Mouse (Mus musculus) heart, embryonic 11.5 days (tissue): ENCODE measurements around the gene Sema4b. TPM values are rescaled to one million over a fixed set of nuclear protein-coding genes. Genes with fewer than 3 reads are reported as not detected.

Experiments used
- ATAC-seq: fragments of 200-750 bp; cut with Nextera tagmentation; replicated peaks from 2 replicates; pipeline ENCODE4 v1.8.0; 2017; ENCODE audit warnings: moderate library complexity; ENCODE audit not compliant: insufficient number of reproducible peaks, low FRiP score, low TSS enrichment
- H3K27ac ChIP-seq: fragments of 300-500 bp; sonication (generic); 2 replicates; pipeline ENCODE4 v1.5.1; 2014; ENCODE audit warnings: mild to moderate bottlenecking, low read depth, low read length
- H3K27me3 ChIP-seq: fragments of 300-500 bp; sonication (generic); 2 replicates; pipeline ENCODE4 v1.6.1; 2014; ENCODE audit warnings: mild to moderate bottlenecking, low read length, mixed read lengths; ENCODE audit not compliant: control insufficient read depth, insufficient read depth
- H3K36me3 ChIP-seq: fragments of 300-500 bp; sonication (generic); 2 replicates; pipeline ENCODE4 v1.6.1; 2014; ENCODE audit warnings: mild to moderate bottlenecking, low read length, moderate library complexity, mixed read lengths; ENCODE audit not compliant: control insufficient read depth, insufficient read depth
- H3K4me1 ChIP-seq: fragments of 300-500 bp; sonication (generic); 2 replicates; pipeline ENCODE4 v1.6.1; 2014; ENCODE audit warnings: low read length; ENCODE audit not compliant: control insufficient read depth, insufficient read depth
- H3K4me2 ChIP-seq: fragments of 300-500 bp; sonication (generic); 2 replicates; pipeline ENCODE4 v1.6.1; 2014; ENCODE audit warnings: mild to moderate bottlenecking, moderate library complexity
- H3K4me3 ChIP-seq: fragments of 300-500 bp; sonication (generic); 2 replicates; pipeline ENCODE4 v1.5.1; 2014; ENCODE audit warnings: low read depth, low read length
- H3K9ac ChIP-seq: fragments of 300-500 bp; sonication (generic); 2 replicates; pipeline ENCODE4 v1.6.1; 2014; ENCODE audit warnings: mild to moderate bottlenecking, low read depth, low read length, moderate library complexity
- H3K9me3 ChIP-seq: fragments of 300-500 bp; sonication (generic); replicated peaks from 2 replicates; pipeline ENCODE4 v1.6.1; 2016; ENCODE audit warnings: low read length; ENCODE audit not compliant: control insufficient read depth
- WGBS: fragments of 180-500 bp; shearing (Covaris S2); extraction: QIAGEN DNeasy Blood & Tissue Kit; methylation state at CpG from one replicate; pipeline ENCODE4 v1.1.7; 2014; ENCODE audit not compliant: insufficient replicate concordance; 5-methylcytosine and 5-hydroxymethylcytosine counted together
- polyA plus RNA-seq: library from polyadenylated mRNA; unstranded; fragments of >200 nt; fragmentation: Nextera tagmentation; extraction: Ambion mirVana; gene quantifications from 2 replicates; pipeline ENCODE4 v1.2.1, GENCODE M21; 2014

The Sema4b gene
- polyA plus RNA-seq, 1 experiment from 2014 or later: 8.5 TPM

- Histone ChIP-seq H3K27me3 (no peaks in the 10 kb centered on the region), H3K4me3 (no peak overlapping the region), H3K36me3 (no peaks in the 10 kb centered on the region), H3K9me3 (no peaks in the 10 kb centered on the region), H3K4me2 (no peak overlapping the region), H3K9ac (no peak overlapping the region), H3K4me1 (0 out of 2 replicates have a peak, but pooled peaks cover 5% of the 10 kb centered on the region), H3K27ac (no peak overlapping the region)
- WGBS: 87% methylated on average over 8 of the region's 8 CpGs
- no peak for ATAC-seq
Observed at GRCm38 (mm10) chr7:80152756-80153155, 33.9 kb upstream of the Sema4b start.

DNA sequence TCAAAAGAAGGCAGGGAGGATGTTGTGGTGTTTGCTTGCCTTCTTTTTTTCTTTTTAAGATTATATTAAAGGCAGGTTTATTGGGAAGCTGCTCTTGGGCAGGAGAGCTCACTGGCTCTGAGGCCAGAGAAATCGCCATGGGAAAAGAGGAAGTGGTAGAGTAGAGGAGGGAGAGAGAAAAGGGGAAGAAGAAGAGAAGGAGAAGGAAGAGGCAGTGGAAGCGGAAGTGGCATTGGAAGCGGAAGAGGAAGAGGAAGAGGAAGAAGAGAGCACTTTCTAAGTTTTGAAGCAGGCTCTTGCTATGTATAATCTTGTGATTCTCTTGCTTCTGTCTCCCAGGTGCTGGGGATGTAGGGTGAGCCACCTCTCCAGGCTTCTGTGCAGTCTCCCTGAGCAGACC lies 32.0 kb upstream of the Sema4b start:
- 76% methylated on average over 3 of the region's 3 CpGs for WGBS
- Histone ChIP-seq H3K27me3 (no peaks in the 10 kb centered on the region), H3K9me3 (no peaks in the 10 kb centered on the region), H3K36me3 (no peaks in the 10 kb centered on the region), H3K4me3 (no peak overlapping the region), H3K4me1 (peaks cover 5% of the 10 kb centered on the region; the same call in 1 of the 2 replicates), H3K4me2 (no peak overlapping the region), H3K27ac (no peak overlapping the region), H3K9ac (no peak overlapping the region)
- no peak for ATAC-seq

- Histone ChIP-seq H3K27me3 (no peaks in the 10 kb centered on the region), H3K4me3 (no peak overlapping the region), H3K4me1 (peaks cover 5% of the 10 kb centered on the region; the same call in 1 of the 2 replicates), H3K9me3 (no peaks in the 10 kb centered on the region), H3K4me2 (no peak overlapping the region), H3K9ac (0 out of 2 replicates have a peak overlapping the region, but pooled peaks have one; percentile 28), H3K27ac (no peak overlapping the region), H3K36me3 (no peaks in the 10 kb centered on the region)
- no peak for ATAC-seq
- WGBS: 59% methylated on average over 13 of the region's 13 CpGs
Observed at GRCm38 (mm10) chr7:80156711-80157227, 29.9 kb upstream of the Sema4b start.

DNA sequence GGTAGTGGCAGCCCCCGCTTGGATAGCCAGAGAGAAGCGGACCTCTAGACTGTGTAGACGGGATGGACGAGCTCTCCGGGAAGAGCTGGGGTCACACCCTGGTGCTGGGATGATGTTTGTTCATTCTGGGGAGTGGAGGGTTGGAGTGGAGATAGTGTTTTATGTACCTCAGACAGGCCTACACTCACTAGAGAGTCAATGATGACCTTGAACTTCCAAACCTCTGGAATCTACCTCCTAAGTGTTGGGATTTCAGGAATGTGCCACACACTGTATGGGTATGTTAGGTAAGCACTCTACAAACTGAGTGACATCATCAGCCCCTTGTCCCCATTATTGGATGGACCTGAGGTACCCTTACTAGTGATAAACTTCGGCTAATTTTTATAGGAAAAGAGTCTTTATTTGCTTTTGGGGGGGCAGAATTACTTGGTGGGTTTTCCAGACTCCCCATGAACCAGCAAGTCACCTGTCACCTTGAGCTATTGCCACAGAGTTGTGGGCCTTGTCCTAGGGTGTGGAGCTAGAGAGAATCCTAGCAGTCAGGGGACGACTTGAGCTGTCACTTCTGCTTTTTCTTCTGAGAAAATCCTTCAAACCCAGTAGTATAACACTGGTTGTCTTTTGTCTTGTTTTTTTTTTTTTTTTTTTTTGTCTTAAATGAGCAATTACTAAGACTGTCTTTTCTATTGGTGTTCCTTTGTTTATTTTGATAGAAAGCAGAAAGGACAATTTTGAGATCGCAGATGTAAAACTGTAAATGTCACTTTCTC lies 28.0 kb upstream of the Sema4b start:
- ATAC-seq: no peak
- H3K27ac ChIP-seq: no peak overlapping the region
- H3K9me3 ChIP-seq: no peaks in the 10 kb centered on the region
- no peaks in the 10 kb centered on the region for H3K36me3 ChIP-seq
- H3K4me1 ChIP-seq: peaks cover 5% of the 10 kb centered on the region; the same call in 1 of the 2 replicates
- no peak overlapping the region for H3K4me3 ChIP-seq
- 78% methylated on average over 8 of the region's 8 CpGs for WGBS
- no peak overlapping the region for H3K4me2 ChIP-seq
- H3K9ac ChIP-seq: no peak overlapping the region
- no peaks in the 10 kb centered on the region for H3K27me3 ChIP-seq

DNA sequence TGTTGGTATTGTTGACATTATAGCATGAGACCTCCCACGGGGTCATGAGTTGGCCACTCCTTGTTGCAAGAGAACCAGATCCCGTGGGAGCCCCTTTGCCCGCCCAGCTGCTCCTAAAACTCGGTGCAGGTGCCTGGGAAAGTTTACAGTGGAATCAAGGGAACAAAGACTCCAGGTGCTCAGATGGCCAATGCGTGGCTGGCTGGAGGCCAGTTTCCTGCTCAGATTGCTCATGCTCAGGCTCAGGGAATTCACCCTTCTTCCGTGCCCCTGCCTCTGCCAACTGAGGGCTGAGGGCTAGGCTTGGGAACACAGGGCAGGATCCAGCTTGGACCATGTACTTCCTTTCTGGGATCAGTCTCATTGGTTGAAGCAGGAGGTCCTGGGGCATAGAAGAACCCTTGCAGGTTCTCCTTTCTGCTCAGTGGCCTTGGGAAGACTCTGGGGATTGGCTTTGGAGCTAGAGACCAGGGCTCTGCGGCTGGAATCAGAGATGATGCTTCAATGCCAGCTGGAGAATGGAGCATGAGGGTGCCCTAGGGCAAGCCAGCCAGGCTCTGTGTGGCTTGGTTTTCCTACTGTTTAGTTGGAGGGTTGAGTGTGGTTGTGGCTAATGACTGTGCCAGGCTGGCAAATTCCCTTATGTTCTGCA lies 26.2 kb upstream of the Sema4b start:
- H3K27ac ChIP-seq: no peak overlapping the region
- H3K4me3 ChIP-seq: no peak overlapping the region
- no peak overlapping the region for H3K9ac ChIP-seq
- H3K9me3 ChIP-seq: no peaks in the 10 kb centered on the region
- peaks cover 6% of the 10 kb centered on the region; the same call in 1 of the 2 replicates for H3K27me3 ChIP-seq
- no peak overlapping the region for H3K4me2 ChIP-seq
- no peak for ATAC-seq
- H3K4me1 ChIP-seq: peaks cover 5% of the 10 kb centered on the region; the same call in 1 of the 2 replicates
- 68% methylated on average over 7 of the region's 7 CpGs for WGBS
- no peaks in the 10 kb centered on the region for H3K36me3 ChIP-seq

- Histone ChIP-seq H3K27ac (no peak overlapping the region), H3K4me1 (peaks cover 5% of the 10 kb centered on the region; the same call in 1 of the 2 replicates), H3K36me3 (no peaks in the 10 kb centered on the region), H3K27me3 (peaks cover 6% of the 10 kb centered on the region; the same call in 1 of the 2 replicates), H3K4me3 (no peak overlapping the region), H3K9me3 (no peaks in the 10 kb centered on the region), H3K4me2 (no peak overlapping the region), H3K9ac (no peak overlapping the region)
- 78% methylated on average over 8 of the region's 8 CpGs for WGBS
- ATAC-seq: no peak
Observed at GRCm38 (mm10) chr7:80160945-80161306, 25.7 kb upstream of the Sema4b start.

DNA sequence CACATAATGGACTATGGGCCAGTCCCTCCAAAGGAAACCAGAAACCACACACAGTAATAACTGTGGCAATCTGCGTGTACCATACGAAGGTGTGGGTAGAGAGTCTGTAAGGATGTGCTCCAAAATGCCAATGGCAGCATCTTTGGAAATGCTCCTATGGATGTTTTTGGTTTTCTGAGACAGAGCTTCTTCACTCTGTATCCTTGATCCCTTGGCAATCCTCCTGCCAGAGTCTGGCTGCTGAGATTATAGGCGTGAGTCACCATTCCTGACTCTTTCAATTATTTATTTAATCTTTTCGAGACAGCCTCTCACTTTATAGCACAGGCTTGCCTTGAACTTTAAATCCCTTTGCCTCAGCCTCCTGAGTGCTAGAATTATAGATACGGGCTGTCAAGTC lies 21.2 kb upstream of the Sema4b start:
- Histone ChIP-seq H3K4me1 (0 out of 2 replicates have a peak, but pooled peaks cover 3% of the 10 kb centered on the region), H3K9me3 (no peaks in the 10 kb centered on the region), H3K4me3 (no peak overlapping the region), H3K27ac (no peak overlapping the region), H3K9ac (no peak overlapping the region), H3K27me3 (peaks cover 6% of the 10 kb centered on the region; the same call in 1 of the 2 replicates), H3K4me2 (no peak overlapping the region), H3K36me3 (no peaks in the 10 kb centered on the region)
- ATAC-seq: no peak
- WGBS: 74% methylated on average over 5 of the region's 5 CpGs

- no peaks in the 10 kb centered on the region for H3K9me3 ChIP-seq
- peaks cover 6% of the 10 kb centered on the region; the same call in 1 of the 2 replicates for H3K27me3 ChIP-seq
- no peak overlapping the region for H3K9ac ChIP-seq
- 36% methylated on average over 7 of the region's 7 CpGs for WGBS
- no peak overlapping the region for H3K4me2 ChIP-seq
- H3K27ac ChIP-seq: no peak overlapping the region
- no peaks in the 10 kb centered on the region for H3K36me3 ChIP-seq
- H3K4me1 ChIP-seq: peaks cover 7% of the 10 kb centered on the region
- H3K4me3 ChIP-seq: no peak overlapping the region
- 0 out of 2 replicates have a peak, but pooled peaks have one; percentile 18 for ATAC-seq
Observed at GRCm38 (mm10) chr7:80166740-80167139, 19.9 kb upstream of the Sema4b start.
